Mouse (Mus musculus): ENCODE results near the gene Ubl4b.

Gene Ubl4b

GRCm38 (mm10) chr3:107554842-107555241 is at the start of gene Ubl4b:
TSS of gene Ubl4b (minus strand) at chr3:107555073.
- no peak for DNase-seq (ENCODE audit: low read depth, low spot score)

- no peak for DNase-seq (ENCODE audit: low read depth, low spot score)
Measured at GRCm38 (mm10) chr3:107600127-107600526, 45.3 kb upstream of the Ubl4b start.

GRCm38 (mm10) chr3:107597586-107598389 is 42.9 kb upstream of the Ubl4b start:
- no peak for DNase-seq (ENCODE audit: low read depth, low spot score)

- no peak for DNase-seq (ENCODE audit: low read depth, low spot score)
Measured at GRCm38 (mm10) chr3:107597134-107597533, 42.3 kb upstream of the Ubl4b start.

GRCm38 (mm10) chr3:107596559-107596958 is 41.7 kb upstream of the Ubl4b start:
- DNase-seq (ENCODE audit: low read depth, low spot score): no peak

- DNase-seq (ENCODE audit: low read depth, low spot score): no peak
Measured at GRCm38 (mm10) chr3:107595938-107596461, 41.1 kb upstream of the Ubl4b start.

GRCm38 (mm10) chr3:107595264-107595937 is 40.5 kb upstream of the Ubl4b start:
- DNase-seq (ENCODE audit: low read depth, low spot score): no peak

GRCm38 (mm10) chr3:107594662-107595263 is 39.9 kb upstream of the Ubl4b start, which contains the start of gene Alx3:
TSS of gene Alx3 (plus strand) at chr3:107595031.
- no peak for DNase-seq (ENCODE audit: low read depth, low spot score)

GRCm38 (mm10) chr3:107593632-107594031 is 38.8 kb upstream of the Ubl4b start:
- DNase-seq (ENCODE audit: low read depth, low spot score): no peak

GRCm38 (mm10) chr3:107591612-107592011 is 36.7 kb upstream of the Ubl4b start:
- no peak for DNase-seq (ENCODE audit: low read depth, low spot score)

- DNase-seq (ENCODE audit: low read depth, low spot score): no peak
Measured at GRCm38 (mm10) chr3:107586504-107586903, 31.6 kb upstream of the Ubl4b start.

GRCm38 (mm10) chr3:107583893-107584292 is 29.0 kb upstream of the Ubl4b start:
- no peak for DNase-seq (ENCODE audit: low read depth, low spot score)

GRCm38 (mm10) chr3:107582875-107583767 is 28.2 kb upstream of the Ubl4b start:
- no peak for DNase-seq (ENCODE audit: low read depth, low spot score)

GRCm38 (mm10) chr3:107582130-107582874 is 27.4 kb upstream of the Ubl4b start:
- no peak for DNase-seq (ENCODE audit: low read depth, low spot score)

GRCm38 (mm10) chr3:107581103-107582010 is 26.5 kb upstream of the Ubl4b start:
- no peak for DNase-seq (ENCODE audit: low read depth, low spot score)

GRCm38 (mm10) chr3:107579466-107579865 is 24.6 kb upstream of the Ubl4b start:
- no peak for DNase-seq (ENCODE audit: low read depth, low spot score)

GRCm38 (mm10) chr3:107577810-107578390 is 23.0 kb upstream of the Ubl4b start:
- no peak for DNase-seq (ENCODE audit: low read depth, low spot score)

- DNase-seq (ENCODE audit: low read depth, low spot score): no peak
Measured at GRCm38 (mm10) chr3:107576807-107577206, 21.9 kb upstream of the Ubl4b start.

GRCm38 (mm10) chr3:107571205-107571604 is 16.3 kb upstream of the Ubl4b start:
- no peak for DNase-seq (ENCODE audit: low read depth, low spot score)
